Mouse (Mus musculus): Measurements from ENCODE around the gene BC037034. TPM values are rescaled to one million over a fixed set of nuclear protein-coding genes. Genes with fewer than 3 reads are reported as not detected.
A peak's percentile ranks its signal among the peaks of the same experiment; 100 is the strongest.

Gene BC037034
- polyA plus RNA-seq, 1 experiment: not detected

DNA sequence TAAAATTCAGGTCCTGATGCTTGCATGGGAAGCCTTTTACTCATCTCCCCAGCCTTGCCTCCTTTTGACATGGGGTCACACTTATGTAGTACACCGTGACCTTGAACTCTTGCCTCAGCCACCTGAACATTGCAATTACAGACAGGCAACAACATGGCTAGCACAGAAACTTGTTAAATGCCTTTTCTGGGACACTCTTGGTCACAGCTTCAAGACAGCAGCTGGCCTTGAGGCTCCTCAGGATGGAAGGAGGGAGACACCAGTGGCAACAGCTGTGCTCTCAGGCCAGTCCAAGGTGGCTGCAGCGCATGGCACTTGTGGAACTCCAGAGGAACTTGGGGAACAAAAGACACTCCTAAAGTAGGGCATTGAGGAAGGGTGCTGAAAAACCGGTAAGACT is 3.3 kb upstream of the BC037034 start:
- 87% methylated on average over 3 of the region's 3 CpGs for WGBS

DNA sequence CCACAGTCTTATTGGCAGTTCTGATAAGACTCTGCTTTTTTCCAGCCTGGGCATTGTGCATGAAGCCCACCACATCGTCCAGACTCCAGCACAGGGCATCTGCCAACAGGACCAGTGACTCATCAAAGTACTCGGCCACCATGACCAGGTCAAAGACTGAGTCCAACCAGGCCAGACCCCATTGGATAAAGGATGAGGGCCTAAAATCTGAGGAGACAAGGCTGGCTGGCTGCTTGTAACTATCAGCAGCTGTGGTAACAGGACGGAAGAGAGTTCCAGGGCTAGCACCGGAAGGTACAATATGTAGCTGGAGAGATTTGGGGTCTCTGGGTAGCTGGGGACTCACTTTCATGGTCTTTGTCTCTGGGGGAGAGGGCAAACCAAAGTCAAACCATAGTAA is 1.9 kb upstream of the BC037034 start:
- Histone ChIP-seq H3K27ac (ENCODE audit: insufficient read depth, low read depth, low read length) (no peak overlapping the region), H3K4me1 (ENCODE audit: control insufficient read depth, insufficient read depth, low read length) (peaks cover 16% of the 10 kb centered on the region), H3K4me3 (ENCODE audit: insufficient read depth, low read depth, low read length) (no peak overlapping the region)
- WGBS: 95% methylated on average over 4 of the region's 4 CpGs
- TF ChIP-seq CTCF (IDR thresholded peaks at IDR 0.05; ENCODE audit: insufficient read depth, low read depth, low read length) (no peak), POLR2A (IDR thresholded peaks at IDR 0.05; ENCODE audit: insufficient read depth, low read depth, low read length) (no peak)

More for the DNA sequence above, 3.3 kb upstream of the BC037034 start:
- no peak overlapping the region for H3K27ac ChIP-seq (ENCODE audit: insufficient read depth, low read depth, low read length)
- no peak for TF ChIP-seq CTCF (IDR thresholded peaks at IDR 0.05; ENCODE audit: insufficient read depth, low read depth, low read length)
- TF ChIP-seq POLR2A (IDR thresholded peaks at IDR 0.05; ENCODE audit: insufficient read depth, low read depth, low read length): no peak
- no peak overlapping the region for H3K4me3 ChIP-seq (ENCODE audit: insufficient read depth, low read depth, low read length)
- peaks cover 9% of the 10 kb centered on the region for H3K4me1 ChIP-seq (ENCODE audit: control insufficient read depth, insufficient read depth, low read length)

DNA sequence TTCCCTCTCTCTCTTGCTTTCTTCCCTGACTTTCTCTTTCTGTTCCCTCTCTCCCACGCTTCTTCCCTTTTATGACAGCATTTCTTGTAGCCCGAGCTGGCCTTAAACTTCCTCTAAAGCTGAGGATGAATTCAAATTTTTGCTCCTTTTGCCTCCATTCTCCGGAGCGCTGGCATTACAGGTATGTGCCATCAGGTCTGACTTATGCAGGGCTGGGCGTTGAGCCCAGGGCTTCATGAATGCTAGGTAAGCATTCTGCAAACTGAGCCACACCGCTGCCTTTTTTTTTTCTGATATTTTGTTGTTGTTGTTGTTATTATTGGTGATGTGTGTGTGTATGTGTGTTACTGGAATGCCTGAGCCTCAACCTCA is 360 bp upstream of the BC037034 start:
- TF ChIP-seq CTCF (IDR thresholded peaks at IDR 0.05; ENCODE audit: insufficient read depth, low read depth, low read length) (no peak), POLR2A (IDR thresholded peaks at IDR 0.05; ENCODE audit: insufficient read depth, low read depth, low read length) (no peak)
- Histone ChIP-seq H3K4me1 (ENCODE audit: control insufficient read depth, insufficient read depth, low read length) (peaks cover 21% of the 10 kb centered on the region), H3K27ac (ENCODE audit: insufficient read depth, low read depth, low read length) (no peak overlapping the region), H3K4me3 (ENCODE audit: insufficient read depth, low read depth, low read length) (peak overlapping the region; percentile 72)
- 8% methylated on average over 6 of the region's 6 CpGs for WGBS

DNA sequence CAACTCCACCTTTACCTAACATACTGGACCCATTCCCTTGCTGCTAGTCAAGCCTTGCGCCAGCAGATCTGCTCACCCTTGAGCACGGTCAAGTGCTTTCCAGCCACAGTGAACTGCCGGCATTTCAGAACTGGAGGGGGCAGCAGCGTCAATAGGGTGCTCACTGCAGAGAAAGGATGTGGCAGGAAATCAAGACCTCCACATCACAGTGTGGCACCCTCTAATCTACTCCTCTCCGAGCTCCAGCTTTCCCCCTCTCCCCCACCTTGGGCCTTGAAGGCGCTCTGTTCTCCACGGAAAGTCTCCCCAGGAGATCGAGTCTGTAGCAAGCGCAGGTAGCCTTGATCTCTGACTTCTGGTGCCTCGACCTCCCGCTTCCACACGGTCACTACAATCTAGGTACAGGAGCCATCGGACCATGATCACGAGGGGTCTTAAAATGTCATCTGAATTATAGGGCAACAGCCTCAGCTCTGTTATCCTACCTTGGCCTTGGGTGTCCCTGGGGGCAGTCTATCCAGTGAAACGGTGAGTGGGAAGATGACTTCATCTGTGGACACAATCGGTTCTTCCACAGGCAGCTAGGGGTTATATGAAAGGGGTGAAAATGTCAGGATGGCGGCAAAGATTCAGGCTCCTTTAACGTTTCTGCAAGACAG is 1.1 kb downstream of the BC037034 start:
- Histone ChIP-seq H3K27ac (ENCODE audit: insufficient read depth, low read depth, low read length) (no peak overlapping the region), H3K4me1 (ENCODE audit: control insufficient read depth, insufficient read depth, low read length) (peaks cover 24% of the 10 kb centered on the region), H3K4me3 (ENCODE audit: insufficient read depth, low read depth, low read length) (peak overlapping the region; percentile 72)
- TF ChIP-seq CTCF (IDR thresholded peaks at IDR 0.05; ENCODE audit: insufficient read depth, low read depth, low read length) (no peak), POLR2A (IDR thresholded peaks at IDR 0.05; ENCODE audit: insufficient read depth, low read depth, low read length) (no peak)
- 45% methylated on average over 18 of the region's 18 CpGs for WGBS

- Histone ChIP-seq H3K4me3 (ENCODE audit: insufficient read depth, low read depth, low read length) (no peak overlapping the region), H3K4me1 (ENCODE audit: control insufficient read depth, insufficient read depth, low read length) (peaks cover 24% of the 10 kb centered on the region), H3K27ac (ENCODE audit: insufficient read depth, low read depth, low read length) (no peak overlapping the region)
- 80% methylated on average over 4 of the region's 4 CpGs for WGBS
- TF ChIP-seq POLR2A (IDR thresholded peaks at IDR 0.05; ENCODE audit: insufficient read depth, low read depth, low read length) (no peak), CTCF (IDR thresholded peaks at IDR 0.05; ENCODE audit: insufficient read depth, low read depth, low read length) (no peak)
These were observed 1.8 kb downstream of the BC037034 start for GRCm38 (mm10) chr5:138262001-138262400.

- Histone ChIP-seq H3K4me1 (ENCODE audit: control insufficient read depth, insufficient read depth, low read length) (peaks cover 27% of the 10 kb centered on the region), H3K4me3 (ENCODE audit: insufficient read depth, low read depth, low read length) (no peak overlapping the region), H3K27ac (ENCODE audit: insufficient read depth, low read depth, low read length) (no peak overlapping the region)
- TF ChIP-seq CTCF (IDR thresholded peaks at IDR 0.05; ENCODE audit: insufficient read depth, low read depth, low read length) (no peak), POLR2A (IDR thresholded peaks at IDR 0.05; ENCODE audit: insufficient read depth, low read depth, low read length) (no peak)
- 91% methylated on average over 11 of the region's 11 CpGs for WGBS
These were observed 3.0 kb downstream of the BC037034 start for GRCm38 (mm10) chr5:138260834-138261233.

GRCm38 (mm10) chr5:138260051-138260450 is 3.8 kb downstream of the BC037034 start:
- Histone ChIP-seq H3K4me3 (ENCODE audit: insufficient read depth, low read depth, low read length) (no peak overlapping the region), H3K27ac (ENCODE audit: insufficient read depth, low read depth, low read length) (no peak overlapping the region), H3K4me1 (ENCODE audit: control insufficient read depth, insufficient read depth, low read length) (peaks cover 28% of the 10 kb centered on the region)
- no peak for TF ChIP-seq CTCF (IDR thresholded peaks at IDR 0.05; ENCODE audit: insufficient read depth, low read depth, low read length)
- TF ChIP-seq POLR2A (IDR thresholded peaks at IDR 0.05; ENCODE audit: insufficient read depth, low read depth, low read length): no peak
- WGBS: 85% methylated on average over 10 of the region's 10 CpGs

- no peak for TF ChIP-seq CTCF (IDR thresholded peaks at IDR 0.05; ENCODE audit: insufficient read depth, low read depth, low read length)
- TF ChIP-seq POLR2A (IDR thresholded peaks at IDR 0.05; ENCODE audit: insufficient read depth, low read depth, low read length): no peak
- no peak overlapping the region for H3K4me3 ChIP-seq (ENCODE audit: insufficient read depth, low read depth, low read length)
- 70% methylated on average over 7 of the region's 7 CpGs for WGBS
- no peak overlapping the region for H3K27ac ChIP-seq (ENCODE audit: insufficient read depth, low read depth, low read length)
- peaks cover 29% of the 10 kb centered on the region for H3K4me1 ChIP-seq (ENCODE audit: control insufficient read depth, insufficient read depth, low read length)
These were observed 4.8 kb downstream of the BC037034 start for GRCm38 (mm10) chr5:138258993-138259392.

DNA sequence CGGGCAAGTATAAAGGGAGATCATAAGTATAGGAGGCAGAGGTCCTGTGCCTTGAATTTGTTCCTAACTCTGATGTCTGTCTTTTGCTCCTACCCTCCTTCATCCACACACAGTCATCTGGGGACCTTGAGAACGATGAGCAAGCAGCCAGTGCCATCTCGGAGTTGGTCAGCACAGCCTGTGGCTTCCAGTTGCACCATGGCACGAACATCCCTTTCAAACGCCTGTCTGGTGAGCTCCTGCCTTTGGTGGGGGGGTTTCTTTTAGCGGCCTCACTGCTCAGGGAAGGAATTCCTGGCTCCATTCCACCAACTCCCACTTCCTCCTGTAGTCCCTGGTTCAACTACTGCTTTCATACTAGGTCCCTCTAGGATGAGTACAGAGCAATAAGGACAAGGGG is 5.3 kb downstream of the BC037034 start:
- TF ChIP-seq POLR2A (IDR thresholded peaks at IDR 0.05; ENCODE audit: insufficient read depth, low read depth, low read length): no peak
- no peak for TF ChIP-seq CTCF (IDR thresholded peaks at IDR 0.05; ENCODE audit: insufficient read depth, low read depth, low read length)
- H3K27ac ChIP-seq (ENCODE audit: insufficient read depth, low read depth, low read length): no peak overlapping the region
- WGBS: 71% methylated on average over 6 of the region's 6 CpGs
- peaks cover 29% of the 10 kb centered on the region for H3K4me1 ChIP-seq (ENCODE audit: control insufficient read depth, insufficient read depth, low read length)
- H3K4me3 ChIP-seq (ENCODE audit: insufficient read depth, low read depth, low read length): no peak overlapping the region

Data from olfactory bulb, adult 2 months (tissue).